Mouse (Mus musculus) erythroblast, embryonic 14.5 days (primary cell): ENCODE data around the gene Tenm4.

Source experiments
- GATA1 ChIP-seq: IDR thresholded peaks from 2 replicates; pipeline ENCODE4 v1.6.1; 2012; ENCODE audit warnings: low read length, inconsistent platforms, mixed read lengths
- TAL1 ChIP-seq: IDR thresholded peaks from 3 replicates; pipeline ENCODE4 v1.6.1; 2012; ENCODE audit warnings: low read length, inconsistent platforms, mixed read lengths

DNA sequence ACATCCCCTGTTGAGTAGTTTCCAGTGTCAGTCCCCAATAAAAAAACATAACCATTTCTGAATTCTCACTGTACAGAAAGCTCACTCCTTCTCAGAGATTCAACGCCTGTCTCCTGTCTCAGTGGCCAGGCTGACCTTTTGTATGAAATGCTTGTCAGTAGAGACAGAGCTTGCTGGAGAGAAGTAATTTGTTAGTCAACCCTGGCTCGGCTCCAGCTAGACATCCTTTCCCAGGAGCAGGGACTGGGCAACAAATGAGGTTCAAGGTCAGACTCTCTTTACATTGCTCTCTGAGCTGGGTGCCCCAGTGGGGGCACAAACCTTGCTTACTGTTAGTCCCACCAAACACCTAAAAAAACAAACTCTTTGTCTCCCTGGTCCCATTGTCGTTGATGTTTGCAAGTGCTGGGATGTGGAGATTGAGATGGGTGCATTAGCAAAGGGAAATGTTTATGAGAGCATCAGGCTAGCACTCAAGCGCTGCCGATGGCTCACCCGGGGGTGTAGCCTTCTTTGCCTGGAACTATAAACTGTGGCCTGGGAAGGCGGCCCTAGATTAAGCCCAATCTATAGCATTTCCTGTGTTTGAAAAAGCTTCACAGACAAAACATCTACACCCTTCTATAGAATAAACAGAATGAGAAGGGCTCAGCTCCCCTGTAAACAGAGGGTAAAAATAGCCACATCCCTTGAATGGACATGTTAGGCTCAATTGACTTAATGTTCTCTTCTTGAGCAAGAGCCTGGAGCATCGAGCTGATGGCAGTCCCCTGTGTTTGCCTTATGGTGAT, 673.3 kb downstream of the Tenm4 start:
- no peak for TF ChIP-seq GATA1
- TF ChIP-seq TAL1, result no peak
